Mouse (Mus musculus): ENCODE results near the gene Lfng. TPM values are rescaled to one million over a fixed set of nuclear protein-coding genes. Genes with fewer than 3 reads are reported as not detected.

Gene Lfng
- polyA plus RNA-seq, 1 experiment from 2014 or later: 3.3 TPM

DNA sequence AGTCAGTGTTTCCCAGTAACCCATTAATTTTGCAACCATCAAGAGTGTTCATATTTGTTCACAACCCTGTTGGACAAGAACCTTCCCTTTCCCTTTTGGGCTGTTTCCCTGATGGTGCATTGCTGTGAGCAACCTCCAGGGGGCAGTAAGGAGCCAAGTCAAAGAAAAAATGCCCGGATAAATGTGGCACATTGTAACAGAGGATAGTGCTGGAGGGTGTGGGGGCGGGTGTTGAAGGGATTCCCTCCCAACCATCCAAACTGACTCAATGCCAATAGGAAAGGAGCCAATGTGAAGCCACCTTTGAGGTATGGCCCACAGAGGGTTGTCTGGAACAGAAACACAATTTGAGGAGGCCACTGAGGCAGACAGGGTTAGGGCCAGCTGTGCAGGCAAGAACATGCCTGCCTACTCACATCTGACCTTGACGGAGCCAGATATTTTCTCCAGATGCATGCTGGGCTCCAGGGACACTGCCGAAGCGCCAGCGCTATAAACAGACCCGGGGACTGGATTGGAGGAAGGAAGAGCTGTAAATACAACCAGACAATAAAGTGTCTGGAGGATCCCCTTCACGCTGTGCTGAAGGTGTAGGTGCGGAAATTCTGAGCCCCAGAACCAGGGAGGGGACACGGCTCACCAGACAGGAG is 38.7 kb upstream of the Lfng start:
- Histone ChIP-seq H3K9ac (ENCODE audit: low read depth, low read length) (no peak overlapping the region), H3K4me2 (no peak overlapping the region), H3K4me1 (ENCODE audit: control insufficient read depth, insufficient read depth, low read length) (no peaks in the 10 kb centered on the region), H3K36me3 (ENCODE audit: control insufficient read depth, insufficient read depth, low read length) (no peaks in the 10 kb centered on the region), H3K27me3 (ENCODE audit: control insufficient read depth, insufficient read depth, low read length) (peaks cover 6% of the 10 kb centered on the region; the same call in 1 of the 2 replicates), H3K4me3 (ENCODE audit: low read depth, low read length) (no peak overlapping the region), H3K9me3 (replicated peaks; ENCODE audit: control insufficient read depth, low read length) (no peaks in the 10 kb centered on the region), H3K27ac (ENCODE audit: low read depth, low read length) (no peak overlapping the region)
- ATAC-seq (replicated peaks; ENCODE audit: insufficient number of reproducible peaks, low FRiP score, low TSS enrichment): no peak
- 47% methylated on average over 10 of the region's 10 CpGs for WGBS (ENCODE audit: insufficient replicate concordance)

DNA sequence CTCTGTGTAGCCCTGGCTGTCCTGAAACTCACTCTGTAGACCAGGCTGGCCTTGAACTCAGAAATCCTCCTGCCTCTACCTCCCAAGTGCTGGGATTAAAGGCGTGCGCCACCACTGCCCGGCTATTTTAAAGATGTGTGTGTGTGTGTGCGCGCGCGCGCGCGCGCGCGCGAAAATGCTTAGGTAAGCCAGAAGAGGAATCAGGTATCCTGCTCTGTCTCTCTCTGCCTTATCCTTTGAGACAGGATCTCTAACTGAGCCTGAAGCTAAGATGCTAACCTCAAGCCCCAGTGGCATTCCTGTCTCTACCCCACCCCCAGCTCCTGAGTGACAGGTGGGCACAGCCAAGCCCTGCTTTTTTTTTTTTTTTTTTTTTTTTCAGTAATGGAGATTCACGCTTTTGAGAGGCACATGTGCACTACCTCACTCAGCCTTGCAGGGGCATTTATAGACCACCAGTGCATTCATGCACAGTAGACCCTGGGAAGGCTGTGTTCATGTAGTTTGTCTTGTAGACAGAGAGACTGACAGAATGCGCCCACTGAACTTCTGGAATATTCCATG is 38.0 kb upstream of the Lfng start:
- Histone ChIP-seq H3K36me3 (ENCODE audit: control insufficient read depth, insufficient read depth, low read length) (no peaks in the 10 kb centered on the region), H3K9ac (ENCODE audit: low read depth, low read length) (no peak overlapping the region), H3K9me3 (replicated peaks; ENCODE audit: control insufficient read depth, low read length) (no peaks in the 10 kb centered on the region), H3K4me2 (no peak overlapping the region), H3K4me1 (ENCODE audit: control insufficient read depth, insufficient read depth, low read length) (no peaks in the 10 kb centered on the region), H3K27me3 (ENCODE audit: control insufficient read depth, insufficient read depth, low read length) (peaks cover 5% of the 10 kb centered on the region; the same call in 1 of the 2 replicates), H3K4me3 (ENCODE audit: low read depth, low read length) (no peak overlapping the region), H3K27ac (ENCODE audit: low read depth, low read length) (no peak overlapping the region)
- ATAC-seq (replicated peaks; ENCODE audit: insufficient number of reproducible peaks, low FRiP score, low TSS enrichment): no peak
- WGBS (ENCODE audit: insufficient replicate concordance): 75% methylated on average over 16 of the region's 16 CpGs

DNA sequence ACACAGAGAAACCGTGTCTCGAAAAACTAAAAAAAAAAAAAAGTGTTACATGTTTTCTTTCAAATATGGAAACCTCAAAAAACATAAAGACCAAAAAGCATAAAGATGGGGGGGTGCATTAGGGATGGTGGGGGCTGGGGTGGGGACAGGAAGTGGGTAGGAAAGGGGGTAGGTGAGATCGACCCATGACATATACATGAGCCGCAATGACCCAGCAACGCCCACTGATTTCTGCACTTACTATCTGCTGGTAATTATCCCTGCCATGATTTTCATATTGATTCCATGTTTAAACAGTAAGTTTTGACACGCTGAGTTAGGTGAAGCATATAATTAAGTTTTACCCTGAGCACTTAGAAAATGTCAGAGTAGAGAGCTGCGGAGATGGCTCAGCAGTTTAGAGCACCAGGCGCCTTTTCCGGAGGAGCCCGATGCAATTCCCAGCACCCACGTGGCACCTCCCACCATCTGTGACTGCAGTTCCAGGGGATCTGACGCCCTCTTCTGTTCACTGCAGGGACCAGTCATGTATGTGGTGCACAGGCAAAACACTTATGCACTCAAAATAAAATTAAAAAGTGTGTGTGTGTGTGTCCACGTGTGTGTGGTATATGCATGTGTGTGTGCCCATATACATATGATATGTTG is 36.8 kb upstream of the Lfng start:
- WGBS (ENCODE audit: insufficient replicate concordance): 86% methylated on average over 13 of the region's 13 CpGs
- H3K27me3 ChIP-seq (ENCODE audit: control insufficient read depth, insufficient read depth, low read length): no peaks in the 10 kb centered on the region
- no peaks in the 10 kb centered on the region for H3K9me3 ChIP-seq (replicated peaks; ENCODE audit: control insufficient read depth, low read length)
- H3K4me1 ChIP-seq (ENCODE audit: control insufficient read depth, insufficient read depth, low read length): no peaks in the 10 kb centered on the region
- no peak overlapping the region for H3K27ac ChIP-seq (ENCODE audit: low read depth, low read length)
- no peak overlapping the region for H3K9ac ChIP-seq (ENCODE audit: low read depth, low read length)
- no peak overlapping the region for H3K4me2 ChIP-seq
- H3K36me3 ChIP-seq (ENCODE audit: control insufficient read depth, insufficient read depth, low read length): no peaks in the 10 kb centered on the region
- ATAC-seq (replicated peaks; ENCODE audit: insufficient number of reproducible peaks, low FRiP score, low TSS enrichment): no peak
- H3K4me3 ChIP-seq (ENCODE audit: low read depth, low read length): no peak overlapping the region

DNA sequence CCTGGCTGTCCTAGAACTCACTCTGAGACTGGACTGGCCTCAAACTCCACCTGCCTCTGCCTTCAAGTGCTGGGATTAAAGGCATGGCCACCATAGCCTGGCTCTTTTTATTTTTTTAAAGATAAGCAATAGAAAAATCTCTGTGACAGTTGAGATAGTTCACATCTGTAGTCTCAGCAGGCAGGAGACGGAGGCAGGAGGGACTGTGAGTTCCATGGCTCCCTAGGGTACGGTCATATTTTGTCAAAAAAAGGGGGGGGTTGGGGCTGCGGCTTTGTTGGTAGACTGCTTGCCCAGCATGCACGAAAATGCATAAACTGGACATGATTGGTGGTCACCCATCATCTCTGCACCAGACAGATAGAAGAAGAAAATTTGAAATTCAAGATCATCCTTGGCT is 35.9 kb upstream of the Lfng start:
- Histone ChIP-seq H3K4me2 (no peak overlapping the region), H3K9ac (ENCODE audit: low read depth, low read length) (no peak overlapping the region), H3K4me3 (ENCODE audit: low read depth, low read length) (no peak overlapping the region), H3K4me1 (ENCODE audit: control insufficient read depth, insufficient read depth, low read length) (no peaks in the 10 kb centered on the region), H3K27me3 (ENCODE audit: control insufficient read depth, insufficient read depth, low read length) (no peaks in the 10 kb centered on the region), H3K36me3 (ENCODE audit: control insufficient read depth, insufficient read depth, low read length) (no peaks in the 10 kb centered on the region), H3K27ac (ENCODE audit: low read depth, low read length) (no peak overlapping the region), H3K9me3 (replicated peaks; ENCODE audit: control insufficient read depth, low read length) (no peaks in the 10 kb centered on the region)
- WGBS (ENCODE audit: insufficient replicate concordance): 76% methylated on average over 4 of the region's 4 CpGs
- ATAC-seq (replicated peaks; ENCODE audit: insufficient number of reproducible peaks, low FRiP score, low TSS enrichment): no peak

DNA sequence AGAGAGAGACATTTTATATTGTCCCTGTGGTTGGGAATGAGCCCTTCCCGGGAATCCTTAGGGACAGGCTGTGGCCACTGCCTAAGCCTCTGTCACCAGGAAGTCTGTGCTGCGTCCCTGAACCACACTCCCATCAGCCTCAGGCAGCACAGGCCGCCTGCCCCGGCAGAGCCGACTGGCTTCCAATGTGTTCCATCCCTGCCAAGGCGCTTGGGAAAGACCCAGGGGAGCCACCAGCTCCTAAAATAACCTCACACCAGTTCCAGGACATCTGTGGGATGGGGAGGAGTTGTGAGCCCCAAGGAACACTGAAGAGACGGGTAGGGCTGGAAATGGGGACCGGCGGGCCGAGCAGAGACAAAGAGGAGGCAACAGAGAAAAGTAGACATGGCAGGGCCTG is 35.4 kb upstream of the Lfng start:
- Histone ChIP-seq H3K27ac (ENCODE audit: low read depth, low read length) (no peak overlapping the region), H3K27me3 (ENCODE audit: control insufficient read depth, insufficient read depth, low read length) (no peaks in the 10 kb centered on the region), H3K9ac (ENCODE audit: low read depth, low read length) (no peak overlapping the region), H3K4me2 (no peak overlapping the region), H3K4me3 (ENCODE audit: low read depth, low read length) (no peak overlapping the region), H3K4me1 (ENCODE audit: control insufficient read depth, insufficient read depth, low read length) (no peaks in the 10 kb centered on the region), H3K9me3 (replicated peaks; ENCODE audit: control insufficient read depth, low read length) (no peaks in the 10 kb centered on the region), H3K36me3 (ENCODE audit: control insufficient read depth, insufficient read depth, low read length) (no peaks in the 10 kb centered on the region)
- 51% methylated on average over 10 of the region's 10 CpGs for WGBS (ENCODE audit: insufficient replicate concordance)
- no peak for ATAC-seq (replicated peaks; ENCODE audit: insufficient number of reproducible peaks, low FRiP score, low TSS enrichment)

DNA sequence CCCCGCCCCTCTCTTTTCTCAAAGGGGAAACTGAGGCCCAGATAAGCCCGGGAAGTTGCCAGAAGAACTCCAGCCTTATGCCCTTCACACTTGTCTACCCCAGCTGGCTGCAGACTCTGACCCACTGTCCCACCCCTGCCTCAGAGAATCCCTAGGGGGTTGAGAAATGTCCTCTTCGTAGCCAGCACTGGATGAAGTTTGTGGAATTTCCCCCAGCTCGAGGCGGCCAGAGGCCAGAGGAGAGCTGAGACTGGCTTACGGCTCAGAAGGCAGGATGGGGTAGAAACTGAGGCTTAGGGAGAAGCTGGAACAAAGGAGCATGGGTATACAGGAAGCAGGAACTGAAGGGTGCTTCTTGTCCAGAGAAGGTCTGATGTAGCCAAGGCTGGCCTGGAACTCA is 34.5 kb upstream of the Lfng start:
- H3K9me3 ChIP-seq (replicated peaks; ENCODE audit: control insufficient read depth, low read length): no peaks in the 10 kb centered on the region
- no peak overlapping the region for H3K4me2 ChIP-seq
- H3K27me3 ChIP-seq (ENCODE audit: control insufficient read depth, insufficient read depth, low read length): no peaks in the 10 kb centered on the region
- 62% methylated on average over 6 of the region's 6 CpGs for WGBS (ENCODE audit: insufficient replicate concordance)
- H3K4me3 ChIP-seq (ENCODE audit: low read depth, low read length): no peak overlapping the region
- H3K4me1 ChIP-seq (ENCODE audit: control insufficient read depth, insufficient read depth, low read length): no peaks in the 10 kb centered on the region
- H3K9ac ChIP-seq (ENCODE audit: low read depth, low read length): no peak overlapping the region
- H3K27ac ChIP-seq (ENCODE audit: low read depth, low read length): no peak overlapping the region
- H3K36me3 ChIP-seq (ENCODE audit: control insufficient read depth, insufficient read depth, low read length): no peaks in the 10 kb centered on the region
- ATAC-seq (replicated peaks; ENCODE audit: insufficient number of reproducible peaks, low FRiP score, low TSS enrichment): no peak

DNA sequence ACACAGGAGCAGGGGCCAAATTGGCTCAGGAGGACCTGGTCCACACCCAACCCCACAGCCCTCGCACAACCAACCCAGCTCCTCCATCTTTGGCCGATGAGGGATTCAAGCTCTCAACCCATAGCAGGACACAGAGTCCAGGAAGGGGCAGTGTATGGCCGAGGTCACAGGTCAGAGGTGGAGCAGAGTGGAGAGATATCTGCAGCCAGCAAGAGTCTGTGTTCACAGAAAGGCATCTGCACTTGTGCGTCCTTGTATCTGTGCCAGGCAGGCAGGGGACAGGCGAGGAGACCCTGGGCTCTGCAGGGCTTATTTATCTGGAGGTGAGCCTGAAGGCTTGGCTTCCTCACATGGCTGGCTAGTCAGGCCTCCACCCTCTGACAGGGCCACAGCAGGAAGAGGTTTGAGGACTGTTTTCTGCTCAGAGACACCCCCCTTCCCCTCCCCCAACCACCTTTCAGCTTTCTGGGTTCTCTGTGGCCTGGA is 31.7 kb upstream of the Lfng start:
- Histone ChIP-seq H3K4me2 (no peak overlapping the region), H3K4me3 (ENCODE audit: low read depth, low read length) (no peak overlapping the region), H3K9ac (ENCODE audit: low read depth, low read length) (no peak overlapping the region), H3K27ac (ENCODE audit: low read depth, low read length) (no peak overlapping the region), H3K36me3 (ENCODE audit: control insufficient read depth, insufficient read depth, low read length) (no peaks in the 10 kb centered on the region), H3K27me3 (ENCODE audit: control insufficient read depth, insufficient read depth, low read length) (peaks cover 2% of the 10 kb centered on the region; the same call in 1 of the 2 replicates), H3K9me3 (replicated peaks; ENCODE audit: control insufficient read depth, low read length) (no peaks in the 10 kb centered on the region), H3K4me1 (ENCODE audit: control insufficient read depth, insufficient read depth, low read length) (peaks cover 3% of the 10 kb centered on the region; the same call in 1 of the 2 replicates)
- no peak for ATAC-seq (replicated peaks; ENCODE audit: insufficient number of reproducible peaks, low FRiP score, low TSS enrichment)
- WGBS (ENCODE audit: insufficient replicate concordance): 39% methylated on average over 5 of the region's 5 CpGs

DNA sequence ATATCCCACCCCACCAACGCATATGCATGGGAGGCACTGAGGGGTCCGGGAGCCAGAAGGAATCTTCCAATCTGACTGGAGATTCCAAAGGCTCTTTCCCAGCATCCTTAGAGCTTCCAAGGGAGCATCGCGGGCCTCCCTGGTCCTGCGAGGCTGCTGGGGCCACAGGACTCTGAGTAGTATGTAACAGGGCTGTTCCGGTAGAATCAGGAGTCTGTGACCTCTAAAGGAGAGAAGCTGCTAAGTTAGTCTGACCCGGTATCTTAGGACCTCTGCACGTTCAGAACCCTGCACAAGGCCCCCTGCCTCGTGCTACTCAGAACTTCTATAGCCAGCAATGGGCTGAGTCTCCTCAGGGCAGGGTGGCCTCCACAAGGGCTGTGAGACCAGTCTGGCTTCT is 27.9 kb upstream of the Lfng start:
- H3K4me3 ChIP-seq (ENCODE audit: low read depth, low read length): no peak overlapping the region
- no peak for ATAC-seq (replicated peaks; ENCODE audit: insufficient number of reproducible peaks, low FRiP score, low TSS enrichment)
- no peaks in the 10 kb centered on the region for H3K9me3 ChIP-seq (replicated peaks; ENCODE audit: control insufficient read depth, low read length)
- no peak overlapping the region for H3K4me2 ChIP-seq
- no peak overlapping the region for H3K9ac ChIP-seq (ENCODE audit: low read depth, low read length)
- H3K4me1 ChIP-seq (ENCODE audit: control insufficient read depth, insufficient read depth, low read length): peaks cover 3% of the 10 kb centered on the region; the same call in 1 of the 2 replicates
- H3K27me3 ChIP-seq (ENCODE audit: control insufficient read depth, insufficient read depth, low read length): peaks cover 2% of the 10 kb centered on the region; the same call in 1 of the 2 replicates
- H3K27ac ChIP-seq (ENCODE audit: low read depth, low read length): no peak overlapping the region
- 45% methylated on average over 9 of the region's 9 CpGs for WGBS (ENCODE audit: insufficient replicate concordance)
- no peaks in the 10 kb centered on the region for H3K36me3 ChIP-seq (ENCODE audit: control insufficient read depth, insufficient read depth, low read length)
